Mouse (Mus musculus) layer of hippocampus, postnatal 36 days (tissue): ENCODE results near the gene BC067074. TPM values are rescaled to one million over a fixed set of nuclear protein-coding genes. Genes with fewer than 3 reads are reported as not detected.
A peak's percentile ranks its signal among the peaks of the same experiment; 100 is the strongest.
"Not testable (repeated sequence)": the region's sequence is repeated elsewhere in the genome, so short reads cannot be mapped to it uniquely, and the experiment has no call there.

Experiments
- DNase-seq, 2 experiments: peaks; one replicate each; pipeline ENCODE4 v3.0.0; 2022
- total RNA-seq, 2 experiments: library from RNA; stranded (reverse); gene quantifications; 2 replicates each; pipeline ENCODE4 v1.2.3; 2021

The BC067074 gene
- total RNA-seq, 2 experiments from 2014 or later: 0.87 to 0.88 TPM

- no peak for DNase-seq
Observed at GRCm38 (mm10) chr13:113377631-113378030, 84.7 kb downstream of the BC067074 start.

GRCm38 (mm10) chr13:113378980-113379410 is 86.0 kb downstream of the BC067074 start:
- no peak for DNase-seq

GRCm38 (mm10) chr13:113379766-113380309 is 86.9 kb downstream of the BC067074 start:
- no peak for DNase-seq

- no peak for DNase-seq
Observed at GRCm38 (mm10) chr13:113381710-113382109, 88.8 kb downstream of the BC067074 start.

GRCm38 (mm10) chr13:113382201-113382600 is 89.2 kb downstream of the BC067074 start:
- DNase-seq: no peak

GRCm38 (mm10) chr13:113382770-113383169 is 89.8 kb downstream of the BC067074 start:
- DNase-seq: not testable (repeated sequence)

- no peak for DNase-seq
Observed at GRCm38 (mm10) chr13:113393386-113393785, 100.4 kb downstream of the BC067074 start.

GRCm38 (mm10) chr13:113394591-113394990 is 101.6 kb downstream of the BC067074 start:
- DNase-seq: no peak

GRCm38 (mm10) chr13:113397006-113397520 is 104.1 kb downstream of the BC067074 start:
- no peak for DNase-seq

GRCm38 (mm10) chr13:113401373-113402010 is 108.5 kb downstream of the BC067074 start:
- no peak for DNase-seq

- no peak for DNase-seq
Observed at GRCm38 (mm10) chr13:113403706-113404105, 110.7 kb downstream of the BC067074 start.

- no peak for DNase-seq
Observed at GRCm38 (mm10) chr13:113404172-113404571, 111.2 kb downstream of the BC067074 start.

GRCm38 (mm10) chr13:113409941-113410340 is 117.0 kb downstream of the BC067074 start:
- DNase-seq: peak; percentile 63 to 64

GRCm38 (mm10) chr13:113415527-113415926 is 122.6 kb downstream of the BC067074 start:
- DNase-seq: no peak

GRCm38 (mm10) chr13:113416986-113417385 is 124.0 kb downstream of the BC067074 start:
- no peak for DNase-seq

- peak; percentile 55 for DNase-seq
Observed at GRCm38 (mm10) chr13:113417757-113418483, 125.0 kb downstream of the BC067074 start.

- DNase-seq: no peak
Observed at GRCm38 (mm10) chr13:113418632-113419031, 125.7 kb downstream of the BC067074 start.

- DNase-seq: no peak
Observed at GRCm38 (mm10) chr13:113421472-113421871, 128.5 kb downstream of the BC067074 start.

- DNase-seq: no peak
Observed at GRCm38 (mm10) chr13:113423825-113424224, 130.9 kb downstream of the BC067074 start.

GRCm38 (mm10) chr13:113425907-113426306 is 132.9 kb downstream of the BC067074 start:
- no peak for DNase-seq
